Mouse (Mus musculus): ENCODE measurements around the gene Parn.

GRCm38 (mm10) chr16:13491776-13492175 is 176.2 kb downstream of the Parn start:
- TF ChIP-seq CTCF (IDR thresholded peaks at IDR 0.05; ENCODE audit: control insufficient read depth, insufficient read depth, insufficient read length) = no peak
- no peak for TF ChIP-seq MYOD1 (IDR thresholded peaks at IDR 0.05; ENCODE audit: control insufficient read depth, insufficient read length, low read depth)
- TF ChIP-seq MAX (IDR thresholded peaks at IDR 0.05) = no peak
- TF ChIP-seq USF1 (IDR thresholded peaks at IDR 0.05; ENCODE audit: low read depth) = no peak
- no peak for TF ChIP-seq MYOG (IDR thresholded peaks at IDR 0.05; ENCODE audit: control insufficient read depth, extremely low read depth, insufficient read length)
- TF ChIP-seq CEBPB (IDR thresholded peaks at IDR 0.05; ENCODE audit: low read depth) = no peak

All from C2C12 (cell line).